Mouse (Mus musculus): ENCODE measurements at regions not wholly inside any gene's neighbourhood (a gene's known extent, or its start where the extent isn't known, plus 50 kb on each side); places are given as distances from the start of the nearest gene placed in this dataset.

- no peak for DNase-seq
Observed at GRCm38 (mm10) chr15:61766544-61767094, 843.8 kb upstream of the A1bg start.

GRCm38 (mm10) chr15:61753802-61754201, 831.0 kb upstream of the A1bg start:
- no peak for DNase-seq

- no peak for DNase-seq
Observed at GRCm38 (mm10) chr15:61723696-61724095, 800.9 kb upstream of the A1bg start.

DNA sequence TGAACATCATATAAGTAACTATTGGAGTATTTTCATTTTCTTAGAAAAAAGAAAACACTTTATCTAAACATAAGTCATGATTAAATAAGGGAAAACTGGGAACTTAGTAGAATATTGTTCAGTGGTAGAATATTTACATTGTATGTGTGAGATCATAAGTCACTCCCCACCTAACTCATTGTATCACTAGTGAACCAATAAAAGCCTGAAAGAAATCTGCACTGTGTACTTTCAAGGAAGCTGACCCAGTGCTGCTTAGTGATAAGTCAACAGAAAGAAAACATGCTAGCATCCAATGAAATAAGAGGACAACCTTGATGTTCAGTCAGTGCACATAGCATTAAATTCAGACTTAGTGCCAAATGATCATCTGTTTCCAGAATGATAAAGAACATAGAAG, 795.7 kb upstream of the A1bg start:
- DNase-seq, result no peak

GRCm38 (mm10) chr15:61717216-61717615, 794.4 kb upstream of the A1bg start:
- DNase-seq, result no peak

GRCm38 (mm10) chr15:61713953-61714352, 791.1 kb upstream of the A1bg start:
- no peak for DNase-seq

DNA sequence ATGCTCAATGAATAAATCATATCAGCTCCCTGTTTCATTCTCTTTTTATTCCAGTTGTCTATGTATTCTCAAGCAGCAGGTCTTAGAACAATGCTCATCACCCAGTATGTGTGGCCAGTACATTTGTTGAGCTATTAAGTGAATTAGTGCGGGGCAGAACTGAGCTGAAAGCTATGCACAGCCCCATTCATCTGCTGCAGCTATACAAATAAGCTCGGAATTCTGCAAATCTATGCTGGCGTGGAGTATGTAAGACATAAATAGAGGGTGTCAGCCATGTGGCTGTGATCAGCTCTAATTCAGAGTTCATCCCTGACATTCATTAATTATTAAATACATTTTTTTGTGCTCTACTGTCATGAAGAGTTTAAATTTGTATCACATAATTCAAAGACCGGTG, 786.1 kb upstream of the A1bg start:
- DNase-seq, result no peak

- DNase-seq, result no peak
Observed at GRCm38 (mm10) chr15:61707952-61708351, 785.1 kb upstream of the A1bg start.

- no peak for DNase-seq
Observed at GRCm38 (mm10) chr15:61692679-61693078, 769.9 kb upstream of the A1bg start.

DNA sequence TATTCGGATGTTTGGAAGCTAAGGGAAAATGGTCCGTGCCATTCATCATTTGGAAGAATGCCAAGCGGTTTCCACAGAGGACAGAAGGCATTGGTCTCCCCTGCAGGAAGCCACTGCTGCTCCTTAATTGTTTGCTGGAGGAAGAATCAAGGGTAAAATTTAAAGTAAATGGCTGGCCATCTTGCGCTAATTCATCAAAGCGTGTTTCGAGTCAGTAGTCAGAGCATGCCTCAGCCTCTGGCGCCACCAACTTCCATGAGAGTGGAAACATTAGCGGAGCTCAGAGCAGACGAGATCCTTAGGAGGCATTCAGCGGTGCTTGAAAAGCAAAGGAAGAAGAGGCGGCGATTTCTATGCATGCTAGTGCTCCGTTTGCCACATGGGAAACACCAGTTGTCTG, 767.6 kb upstream of the A1bg start:
- peak; percentile 51 for DNase-seq

DNA sequence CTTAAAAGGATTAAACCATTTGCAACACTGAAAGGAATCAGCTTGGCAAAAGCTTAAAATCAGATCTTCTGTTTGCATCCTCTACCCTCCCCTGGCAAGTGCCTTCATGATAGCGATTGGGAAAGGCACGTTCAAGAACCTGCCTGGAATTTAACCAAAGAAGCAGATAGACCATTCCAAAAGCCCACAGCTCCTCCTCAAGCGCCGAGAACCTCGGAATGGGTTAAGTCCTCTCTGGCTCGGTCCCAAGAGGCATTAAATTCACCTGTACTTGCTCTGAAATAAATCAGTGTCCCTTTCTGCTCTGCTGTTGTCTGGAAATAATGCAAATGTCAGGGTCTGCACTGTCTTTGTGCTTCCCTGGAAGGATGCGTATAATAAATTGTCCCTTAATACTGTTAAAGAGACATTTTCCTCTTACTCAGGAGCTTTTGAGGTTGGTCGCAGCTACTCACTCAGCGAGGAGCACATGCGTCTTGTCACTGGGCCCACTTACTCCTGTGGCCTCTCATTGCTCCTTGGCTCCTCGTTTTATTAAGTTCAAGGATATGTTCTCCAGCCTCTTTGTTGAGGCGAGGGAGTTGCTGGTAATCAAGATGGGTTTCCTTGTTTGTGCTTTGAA, 767.1 kb upstream of the A1bg start:
- peak; percentile 2 for DNase-seq

- no peak for DNase-seq
Observed at GRCm38 (mm10) chr15:61682968-61683367, 760.2 kb upstream of the A1bg start.

- DNase-seq, result no peak
Observed at GRCm38 (mm10) chr15:61670556-61670955, 747.7 kb upstream of the A1bg start.

GRCm38 (mm10) chr15:61660581-61660980, 737.8 kb upstream of the A1bg start:
- peak; percentile 38 for DNase-seq

DNA sequence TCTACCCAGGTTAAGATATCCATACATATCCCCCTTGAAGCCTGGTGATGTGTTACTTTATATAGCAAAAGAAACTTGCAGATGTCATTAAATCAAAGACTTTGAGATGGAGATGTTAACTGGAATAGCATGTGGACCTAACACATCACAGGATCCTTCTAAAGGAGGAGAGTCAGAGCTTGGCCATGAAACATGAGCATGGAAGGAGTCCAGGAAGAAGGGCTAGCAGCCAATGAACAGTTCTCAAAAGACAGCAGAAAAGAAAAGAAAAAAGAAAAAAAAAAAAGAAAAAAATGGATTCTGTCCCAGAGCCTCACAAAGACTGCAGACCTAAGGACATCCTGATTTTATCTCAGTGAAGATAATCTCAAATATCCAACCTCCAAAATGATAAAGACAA, 734.1 kb upstream of the A1bg start:
- no peak for DNase-seq

GRCm38 (mm10) chr15:61654846-61655245, 732.0 kb upstream of the A1bg start:
- DNase-seq, result no peak

DNA sequence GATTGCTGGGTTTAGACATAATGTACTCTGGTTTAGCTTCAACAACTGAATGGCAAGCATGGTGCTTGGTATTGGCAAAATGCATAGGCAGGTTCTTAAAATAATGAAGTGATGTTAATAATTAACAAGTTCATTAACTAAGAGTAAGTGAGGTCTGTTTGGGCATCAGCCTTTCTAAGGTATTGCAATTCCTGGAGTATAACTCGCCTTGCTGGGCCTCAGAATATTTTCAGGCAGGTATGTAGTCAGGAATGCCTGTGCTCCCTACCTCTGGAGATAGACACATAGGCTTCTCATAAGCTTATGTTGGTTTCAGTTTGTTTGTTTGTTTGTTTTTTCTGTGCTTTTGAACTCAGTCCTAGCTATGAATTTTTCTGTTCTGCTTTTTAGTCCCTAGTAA, 731.0 kb upstream of the A1bg start:
- no peak for DNase-seq

DNA sequence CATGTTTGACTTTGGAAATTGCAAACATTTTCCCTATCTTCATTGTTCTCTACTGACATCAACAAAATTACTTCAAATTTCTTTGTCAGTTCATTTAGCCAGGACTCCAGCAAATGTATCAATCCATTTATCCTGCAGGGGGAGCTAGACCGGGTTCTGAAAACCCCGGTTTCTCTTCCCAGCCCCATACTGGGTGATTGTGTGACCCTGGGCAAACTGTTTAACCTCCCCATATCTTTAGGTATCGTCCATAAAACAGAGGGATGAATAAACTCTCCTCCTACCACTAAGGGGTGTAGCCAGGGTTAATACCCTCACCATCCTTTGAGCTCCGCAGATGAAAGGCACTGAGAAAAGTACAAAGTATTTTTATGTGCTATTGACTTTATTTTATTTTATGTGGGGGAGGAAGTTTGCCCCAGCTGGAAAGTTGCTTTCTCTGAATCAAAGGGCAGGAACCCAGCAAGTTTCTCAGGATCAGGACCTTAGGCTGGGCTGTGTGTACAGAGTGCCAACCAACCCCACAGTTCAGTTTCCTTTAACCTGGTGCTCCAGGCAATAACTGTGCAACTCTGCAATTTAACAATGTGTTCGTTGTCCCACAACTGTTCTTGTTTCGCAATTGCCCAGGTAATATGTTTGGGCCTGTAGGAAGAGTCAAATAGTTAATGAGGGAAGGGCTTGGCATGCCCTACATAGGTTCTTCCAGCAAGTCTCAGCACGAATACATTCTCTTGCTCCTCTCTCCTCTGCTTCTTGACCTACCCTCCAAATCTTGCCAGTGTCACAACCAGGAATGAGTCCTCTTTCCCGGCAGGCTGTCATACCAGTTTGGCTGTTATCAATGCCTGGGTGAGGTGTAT, 696.1 kb upstream of the A1bg start:
- DNase-seq, result no peak

GRCm38 (mm10) chr15:61610662-61611061, 687.9 kb upstream of the A1bg start:
- no peak for DNase-seq

DNA sequence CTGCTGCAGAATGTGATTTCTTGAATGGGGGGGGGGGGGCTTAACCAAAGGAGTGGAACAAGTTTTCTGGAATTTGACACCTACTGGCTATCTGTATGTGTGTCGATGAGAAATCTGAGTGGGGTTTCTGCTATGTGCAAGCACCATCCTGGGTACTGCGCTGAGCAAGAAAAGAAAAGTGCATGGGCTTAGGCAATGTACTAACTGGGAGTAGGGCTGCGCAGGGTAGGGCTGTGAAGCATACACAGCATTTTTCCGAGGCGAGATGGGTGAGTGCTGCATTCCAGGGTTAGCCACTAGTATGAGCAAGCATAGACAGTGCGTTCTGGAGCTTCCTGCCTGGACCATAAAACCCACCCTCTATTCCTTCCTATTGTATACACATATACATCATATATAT, 686.8 kb upstream of the A1bg start:
- DNase-seq, result no peak

DNA sequence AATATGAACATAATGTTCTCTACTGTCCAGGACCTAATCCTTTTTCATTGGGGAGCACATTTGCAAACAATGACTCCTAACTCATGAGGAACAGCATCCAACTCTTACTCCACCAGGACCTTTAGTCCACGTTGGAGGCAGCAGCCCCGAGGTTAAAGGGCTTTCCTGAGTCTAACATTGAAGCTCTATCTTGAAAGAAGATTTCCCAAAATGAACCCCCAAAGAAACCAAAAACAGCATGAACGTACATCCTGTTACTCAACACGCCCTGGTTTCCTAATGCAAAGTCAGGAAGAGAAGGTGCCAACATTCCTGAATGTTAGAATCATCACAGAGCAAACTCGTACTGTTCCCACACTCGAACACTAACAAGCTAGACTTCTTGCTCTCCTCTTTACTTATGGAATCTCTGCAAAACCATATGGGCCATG, 685.5 kb upstream of the A1bg start:
- no peak for DNase-seq

GRCm38 (mm10) chr15:61599734-61600133, 676.9 kb upstream of the A1bg start:
- DNase-seq, result peak; percentile 2

GRCm38 (mm10) chr15:61596318-61596717, 673.5 kb upstream of the A1bg start:
- peak; percentile 31 for DNase-seq

DNA sequence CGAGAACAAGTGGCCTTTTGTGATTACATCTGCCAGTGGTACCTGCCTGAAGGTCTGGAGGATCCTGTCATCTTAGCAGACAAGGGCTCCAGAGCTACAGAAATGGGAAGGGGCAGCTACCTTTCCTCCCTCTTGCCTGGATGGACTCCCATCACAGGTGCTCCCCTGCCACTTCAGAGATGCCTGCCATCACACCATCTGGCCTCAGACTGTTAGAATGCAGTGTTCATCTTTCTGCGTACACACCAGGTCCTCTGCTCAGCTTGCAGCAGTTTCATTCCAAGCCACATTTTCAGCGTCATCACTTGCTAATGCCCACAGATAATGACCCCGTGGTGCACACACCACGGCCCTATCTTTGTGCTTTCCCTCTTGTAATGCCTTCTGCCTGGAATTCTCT, 666.1 kb upstream of the A1bg start:
- no peak for DNase-seq

Data from cerebellum, adult 9-10 months (tissue).